Mouse (Mus musculus) layer of hippocampus, postnatal 14 days (tissue): ENCODE results near the gene Efl1. TPM values are rescaled to one million over a fixed set of nuclear protein-coding genes. Genes with fewer than 3 reads are reported as not detected.
"Not testable (repeated sequence)": the region's sequence is repeated elsewhere in the genome, so short reads cannot be mapped to it uniquely, and the experiment has no call there.

Source experiments
- DNase-seq, 2 experiments: peaks; one replicate each; pipeline ENCODE4 v3.0.0; 2021 to 2022; ENCODE audit warnings: low spot score in 2 of 2, mixed read lengths in 1 of 2
- total RNA-seq, 2 experiments: library from RNA; stranded (reverse); gene quantifications; 2 replicates each; pipeline ENCODE4 v1.2.3; 2021

The Efl1 gene
- total RNA-seq, 2 experiments from 2014 or later, result 17.0 to 19.7 TPM

DNA sequence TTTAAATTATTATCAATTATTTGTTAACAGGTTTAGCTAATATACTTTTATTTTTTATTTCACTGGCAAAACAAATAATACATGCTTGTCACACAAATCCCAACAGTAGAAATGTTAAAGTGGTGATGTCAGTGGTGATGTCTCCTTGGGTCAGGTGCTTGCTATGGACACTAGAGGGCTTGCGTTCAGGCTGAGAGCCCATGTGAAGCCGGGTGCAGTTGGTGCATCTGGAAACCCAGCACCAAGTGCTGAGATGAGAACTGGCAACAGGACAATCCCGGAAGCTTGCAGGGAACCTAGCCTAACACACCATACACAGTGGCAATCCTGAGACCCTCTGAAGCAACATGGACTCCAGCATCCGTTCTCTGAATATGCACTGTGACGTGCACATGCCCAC is 70.9 kb downstream of the Efl1 start:
- DNase-seq, result no peak

DNA sequence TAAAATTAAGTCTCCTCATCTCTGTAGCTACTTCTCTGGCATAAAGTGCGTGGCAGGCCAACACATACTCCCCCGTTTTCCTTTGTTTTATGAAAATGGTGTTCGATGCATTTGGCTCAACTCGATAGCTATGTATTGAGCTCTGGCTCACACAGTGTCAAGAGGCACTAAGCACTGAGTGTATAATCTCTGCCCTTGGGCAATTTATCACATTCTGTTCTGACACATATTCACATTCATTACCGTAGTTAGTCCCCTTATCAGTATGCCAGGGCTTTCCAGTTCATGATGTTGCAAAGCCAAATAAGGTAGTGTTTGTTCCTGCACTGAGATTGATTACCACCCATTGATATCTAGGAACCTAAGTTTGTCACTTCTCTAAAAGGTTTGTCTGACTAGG is 71.3 kb downstream of the Efl1 start:
- no peak for DNase-seq

DNA sequence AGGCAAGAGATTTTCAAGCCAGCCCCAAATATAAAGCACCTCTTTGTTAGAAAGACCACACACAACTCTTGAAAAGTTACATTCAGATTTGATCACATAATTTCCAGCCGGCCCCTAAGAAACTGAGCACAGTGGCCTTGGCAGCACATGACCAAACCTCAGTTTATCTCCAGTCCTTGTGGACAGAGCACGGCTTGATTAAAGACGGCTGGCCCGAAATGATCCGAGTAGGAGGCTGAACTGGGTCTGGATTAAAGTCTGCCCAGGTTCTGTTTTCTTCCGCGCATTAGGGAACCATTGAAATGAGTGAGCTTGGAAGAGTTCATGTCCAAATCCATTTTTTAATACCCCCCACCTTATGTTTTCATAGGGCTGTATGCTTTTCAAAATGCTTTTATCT is 72.1 kb downstream of the Efl1 start:
- no peak for DNase-seq

DNA sequence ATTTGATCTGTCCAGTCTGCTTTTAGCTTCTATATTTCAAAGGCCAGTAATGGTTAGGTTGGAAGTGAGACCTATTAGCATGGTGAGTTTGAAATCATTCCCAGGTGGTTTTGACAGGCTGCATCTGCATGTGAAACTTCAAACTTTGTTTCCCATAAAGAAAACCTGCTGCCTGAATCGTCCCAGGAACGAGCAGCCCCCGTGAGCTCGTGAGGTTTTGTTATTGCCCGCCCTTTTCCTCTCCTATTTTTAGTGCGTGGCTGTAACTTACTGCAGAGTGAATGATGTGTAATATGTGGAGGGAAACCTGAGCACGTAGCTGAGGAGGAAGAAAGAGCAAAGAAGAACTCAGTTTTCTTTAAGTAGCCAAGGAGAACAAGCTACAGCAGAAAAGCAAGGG is 72.5 kb downstream of the Efl1 start:
- DNase-seq, result no peak

- no peak for DNase-seq
These were observed 74.2 kb downstream of the Efl1 start for GRCm38 (mm10) chr7:82722486-82723123.

DNA sequence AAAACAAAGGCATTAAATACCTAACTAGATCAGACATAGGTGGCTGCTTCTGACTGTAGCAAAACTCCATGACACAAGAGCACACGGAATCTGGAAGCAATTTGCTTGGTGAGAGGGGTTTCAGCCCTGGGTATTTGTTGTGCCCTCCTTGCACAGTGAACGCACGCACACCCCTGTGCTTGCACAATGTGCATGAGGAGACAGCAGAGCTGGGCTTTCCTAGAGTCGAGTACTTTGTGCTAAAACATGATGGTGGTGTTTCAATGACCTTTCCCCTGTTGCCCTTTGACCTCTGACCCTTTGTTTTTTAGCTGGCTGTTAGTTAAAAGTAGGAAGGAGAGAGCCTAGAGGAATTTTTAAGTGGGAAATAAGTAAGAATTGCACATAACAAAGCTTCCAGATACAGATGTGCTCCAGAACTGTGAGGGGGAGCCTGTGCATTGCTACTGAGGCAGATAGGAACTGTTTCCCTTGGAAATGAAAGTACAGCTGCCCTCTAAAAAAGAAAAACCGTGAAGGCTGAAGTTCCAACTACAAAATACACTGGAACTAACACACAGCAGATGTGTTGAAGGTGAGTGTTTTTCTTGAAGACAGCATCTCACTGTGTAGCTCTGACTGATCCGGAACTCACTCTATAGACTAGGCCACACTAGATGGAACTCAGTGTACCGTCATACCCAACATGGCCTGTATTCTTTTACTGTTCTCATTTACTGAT is 74.9 kb downstream of the Efl1 start:
- DNase-seq, result no peak

GRCm38 (mm10) chr7:82724491-82724890 is 76.1 kb downstream of the Efl1 start:
- no peak for DNase-seq

DNA sequence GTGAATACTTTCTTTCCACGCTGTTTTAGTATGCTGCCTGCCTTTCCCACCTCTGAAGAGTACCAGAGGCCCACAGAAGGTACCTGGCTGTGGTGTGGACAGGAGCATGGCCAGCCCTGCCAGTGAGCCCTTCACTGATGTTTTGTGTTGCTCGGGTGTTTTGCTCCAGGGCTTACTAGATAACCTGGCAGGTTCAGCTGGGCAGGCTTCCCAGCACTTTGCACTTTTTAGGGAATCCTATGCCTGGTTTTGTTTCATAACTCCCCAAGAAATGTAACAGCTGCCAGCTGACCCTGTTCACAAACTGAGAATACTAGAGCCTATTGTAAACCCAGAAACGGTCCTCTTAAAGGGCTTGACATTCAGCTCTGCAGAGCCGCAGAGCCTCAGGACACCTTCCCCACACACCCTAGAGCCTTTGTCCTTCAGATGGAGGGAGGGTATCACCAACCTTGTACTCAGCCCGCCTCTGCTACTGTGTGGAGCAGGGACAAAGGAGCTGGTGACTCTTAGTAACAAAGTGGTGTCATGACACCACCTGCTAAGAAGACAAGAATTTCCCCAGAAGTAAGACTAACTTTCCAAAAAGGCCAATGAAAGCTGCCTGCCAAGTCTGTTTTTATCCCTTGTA is 76.7 kb downstream of the Efl1 start:
- DNase-seq, result no peak

GRCm38 (mm10) chr7:82725741-82726450 is 77.5 kb downstream of the Efl1 start:
- DNase-seq, result no peak

GRCm38 (mm10) chr7:82727066-82727465 is 78.7 kb downstream of the Efl1 start:
- DNase-seq, result no peak

DNA sequence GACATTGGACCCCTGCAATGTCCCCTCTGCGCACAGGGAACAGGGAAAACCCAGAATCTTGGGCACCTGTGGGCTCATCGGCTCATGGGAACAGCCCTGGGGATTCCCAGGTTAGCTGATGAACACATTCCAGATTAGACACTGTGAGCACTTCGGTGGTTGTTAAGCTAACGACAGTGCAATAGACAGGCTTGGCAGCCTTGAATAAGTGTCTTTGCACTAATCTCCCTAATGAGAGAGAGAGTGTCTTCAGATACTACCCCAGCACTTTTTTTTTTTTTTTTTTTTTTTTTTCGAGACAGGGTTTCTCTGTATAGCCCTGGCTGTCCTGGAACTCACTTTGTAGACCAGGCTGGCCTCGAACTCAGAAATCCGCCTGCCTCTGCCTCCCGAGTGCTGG is 80.6 kb downstream of the Efl1 start:
- DNase-seq, result not testable (repeated sequence)

DNA sequence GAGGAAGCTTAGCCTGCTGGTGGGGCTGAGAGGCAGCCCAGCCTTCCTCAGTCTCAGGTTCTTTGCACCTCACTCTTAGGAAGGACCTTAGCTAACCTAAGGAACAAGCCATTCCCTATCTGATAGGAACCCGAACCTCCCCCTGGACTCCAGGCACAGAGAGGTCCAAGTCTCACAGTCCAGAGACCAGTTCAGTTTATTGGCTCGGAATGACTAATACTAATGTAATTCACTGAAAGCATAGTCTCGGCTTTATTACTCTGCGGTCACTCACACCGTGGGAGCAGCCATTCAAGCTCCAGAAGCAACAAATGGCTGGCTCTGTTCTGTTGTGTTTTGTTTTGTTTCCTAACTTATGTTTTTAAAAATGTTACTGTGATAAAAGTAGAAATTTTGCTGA is 84.7 kb downstream of the Efl1 start:
- DNase-seq, result no peak

DNA sequence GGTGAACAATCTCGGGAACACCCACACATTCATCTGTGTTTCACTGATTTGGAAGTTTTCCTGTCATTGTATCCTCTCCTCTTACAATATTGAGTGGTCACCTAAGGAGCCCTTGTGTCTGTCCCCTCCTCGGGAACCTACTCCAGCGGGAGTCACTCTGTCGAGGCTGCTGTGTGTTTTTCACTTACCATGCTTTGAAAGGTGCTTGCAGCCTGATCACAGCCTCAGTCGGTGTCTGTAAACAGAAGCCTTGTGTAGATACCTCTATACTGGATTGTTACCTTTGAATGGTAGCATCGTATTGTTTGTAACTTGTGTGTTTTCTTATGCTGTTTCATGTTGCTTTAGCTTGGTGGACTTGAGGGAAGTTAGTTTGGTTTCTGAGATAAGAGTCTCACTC is 85.6 kb downstream of the Efl1 start:
- DNase-seq, result no peak

DNA sequence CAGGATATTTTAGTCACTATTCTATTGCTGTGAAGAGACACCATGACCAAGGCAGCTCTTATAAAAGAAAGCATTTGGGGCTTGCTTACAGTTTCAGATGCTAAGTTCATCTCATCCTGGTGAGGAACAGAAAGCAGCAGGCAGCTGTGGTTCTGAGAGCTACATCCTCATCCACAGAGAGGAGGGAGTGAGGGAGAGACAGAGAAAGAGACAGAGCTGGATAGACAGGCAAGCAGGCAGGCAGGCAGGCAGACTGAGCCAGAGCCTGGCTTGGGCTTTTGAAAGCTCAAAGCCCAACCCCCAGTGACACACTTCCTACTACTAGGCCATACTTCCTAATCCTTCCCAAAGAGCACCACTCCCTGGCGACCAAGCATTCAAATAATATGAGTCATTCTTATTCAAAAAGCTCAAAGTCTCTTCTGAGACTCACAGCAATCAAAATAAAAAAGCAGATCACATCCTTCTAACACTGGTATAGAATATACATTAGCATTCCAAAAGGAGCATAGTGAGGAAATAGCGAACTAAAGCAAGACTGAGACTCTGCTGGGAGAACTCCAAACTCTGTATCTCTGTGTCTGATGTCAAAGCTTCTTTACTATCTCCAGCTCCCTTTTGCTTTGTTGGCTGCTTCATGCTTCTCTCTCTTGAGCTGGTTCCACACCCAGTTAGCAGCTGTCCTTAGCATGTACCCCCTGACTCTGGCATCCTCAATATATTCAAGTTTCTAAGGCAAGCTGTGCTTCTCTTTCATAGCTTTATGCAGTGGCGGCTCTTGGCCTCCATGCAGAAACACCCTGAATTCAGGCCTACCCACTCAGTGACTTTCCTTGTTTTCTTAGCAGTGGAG is 86.6 kb downstream of the Efl1 start:
- DNase-seq, result no peak

DNA sequence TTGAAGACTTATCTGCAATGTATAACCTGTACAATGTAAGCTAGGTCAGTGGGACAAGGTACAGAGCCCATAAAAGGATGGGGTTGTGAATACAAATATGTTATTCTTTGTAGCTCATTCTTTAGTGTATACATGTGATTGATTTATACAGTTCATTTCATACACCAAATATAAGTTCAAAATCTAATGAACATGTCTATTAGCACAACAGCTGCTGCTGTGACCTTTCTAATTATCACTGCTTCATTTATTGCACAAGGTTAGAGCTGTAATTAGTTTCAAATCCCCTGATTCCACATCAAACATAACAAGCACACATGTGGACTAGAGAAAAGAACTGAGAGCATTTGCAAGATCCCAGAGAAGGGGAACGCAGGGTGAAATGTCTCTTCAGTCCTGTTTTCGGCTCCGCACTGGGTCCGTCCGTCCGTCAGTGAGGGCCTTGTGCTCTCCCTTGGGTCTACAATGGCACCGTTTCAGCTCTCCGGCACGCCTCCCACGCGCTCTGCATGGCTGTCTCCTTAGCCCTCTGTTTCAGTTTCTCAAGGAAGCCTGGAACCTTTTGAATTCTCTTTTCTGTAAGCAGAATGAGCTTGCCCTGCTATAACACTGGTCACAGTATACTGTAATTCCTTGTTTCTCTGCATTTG is 94.8 kb downstream of the Efl1 start:
- peak; percentile 20 to 38 for DNase-seq

GRCm38 (mm10) chr7:82744167-82744715 is 95.8 kb downstream of the Efl1 start:
- no peak for DNase-seq

DNA sequence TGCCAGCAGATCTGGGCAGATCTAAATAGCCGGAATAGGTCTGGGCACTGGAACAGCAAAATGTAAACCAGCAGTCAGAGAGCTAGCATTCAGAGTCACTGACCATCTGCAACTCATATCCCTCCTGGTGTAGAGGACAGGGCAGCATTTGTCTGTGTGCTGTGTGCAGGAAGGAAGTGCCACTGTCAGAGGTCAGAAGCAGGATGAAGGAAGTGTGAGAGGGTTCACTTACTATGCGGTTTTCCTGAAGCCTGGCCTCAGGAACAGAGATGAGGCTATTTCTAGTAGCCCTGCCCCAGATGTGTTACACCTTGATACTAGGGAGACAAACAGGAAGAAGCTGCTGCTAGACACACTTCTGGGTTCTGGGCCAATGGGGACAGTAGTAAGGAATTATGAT is 100.4 kb downstream of the Efl1 start:
- DNase-seq, result no peak

GRCm38 (mm10) chr7:82749239-82749638 is 100.8 kb downstream of the Efl1 start:
- no peak for DNase-seq

- DNase-seq, result no peak
These were observed 104.0 kb downstream of the Efl1 start for GRCm38 (mm10) chr7:82752171-82753085.
